Mouse (Mus musculus): ENCODE results near the gene Wwtr1. TPM values are rescaled to one million over a fixed set of nuclear protein-coding genes. Genes with fewer than 3 reads are reported as not detected.

The Wwtr1 gene
- polyA plus RNA-seq, 1 experiment from 2014 or later = 9.9 TPM

DNA sequence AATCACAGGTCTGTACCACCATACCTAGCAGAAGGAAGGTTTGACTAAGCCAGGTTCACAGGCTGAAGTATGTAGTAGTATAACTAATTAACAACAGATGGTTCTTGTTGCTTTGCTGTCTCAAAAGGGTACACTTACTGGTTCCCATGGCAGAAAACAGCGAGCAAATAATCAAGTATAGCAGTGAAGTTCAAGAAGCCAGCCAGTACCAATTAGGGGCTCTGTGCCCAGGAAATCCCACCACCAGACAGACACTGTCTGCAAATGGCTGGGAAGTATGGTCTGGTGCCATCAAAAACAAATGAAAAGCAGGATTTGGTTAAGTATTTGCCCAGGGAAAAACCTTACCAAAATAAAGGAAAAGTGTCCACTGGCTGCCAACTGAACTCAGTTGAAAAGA, 44.9 kb downstream of the Wwtr1 start:
- Histone ChIP-seq H3K9me3 (ENCODE audit: control insufficient read depth, low read length) (no peaks in the 10 kb centered on the region), H3K4me3 (replicated peaks; ENCODE audit: low read length) (no peak overlapping the region), H3K36me3 (ENCODE audit: control insufficient read depth, insufficient read depth) (no peaks in the 10 kb centered on the region), H3K27ac (ENCODE audit: low read length) (no peak overlapping the region), H3K4me1 (replicated peaks; ENCODE audit: control insufficient read depth, insufficient read depth, low read length) (no peaks in the 10 kb centered on the region), H3K4me2 (ENCODE audit: low read length) (no peak overlapping the region), H3K27me3 (replicated peaks; ENCODE audit: control insufficient read depth, insufficient read depth, low read length) (no peaks in the 10 kb centered on the region), H3K9ac (replicated peaks; ENCODE audit: low read depth, low read length) (no peak overlapping the region)
- WGBS = 53% methylated on average over 1 of the region's 1 CpGs
- peak; percentile 69 for ATAC-seq

DNA sequence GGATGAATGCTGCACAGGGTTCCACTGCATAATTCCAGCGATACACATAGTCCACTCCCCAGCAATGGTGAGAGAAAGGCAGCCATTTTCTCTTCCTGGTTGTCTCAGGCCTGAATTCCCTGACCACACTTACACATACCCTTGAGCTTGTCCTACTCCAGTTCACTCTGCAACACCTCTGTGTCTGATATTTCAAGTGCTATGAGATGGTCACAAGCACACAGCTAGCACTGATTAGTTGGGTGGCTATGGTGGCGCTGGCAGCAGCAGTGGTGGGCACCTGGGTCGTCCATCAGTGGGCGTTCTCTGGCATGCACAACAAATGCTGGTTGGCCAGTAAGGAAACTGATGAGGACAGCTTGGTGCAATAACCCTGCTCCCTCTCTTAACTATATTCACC, 45.5 kb downstream of the Wwtr1 start:
- Histone ChIP-seq H3K4me2 (ENCODE audit: low read length) (no peak overlapping the region), H3K36me3 (ENCODE audit: control insufficient read depth, insufficient read depth) (no peaks in the 10 kb centered on the region), H3K9ac (replicated peaks; ENCODE audit: low read depth, low read length) (no peak overlapping the region), H3K4me3 (replicated peaks; ENCODE audit: low read length) (no peak overlapping the region), H3K27me3 (replicated peaks; ENCODE audit: control insufficient read depth, insufficient read depth, low read length) (no peaks in the 10 kb centered on the region), H3K9me3 (ENCODE audit: control insufficient read depth, low read length) (no peaks in the 10 kb centered on the region), H3K4me1 (replicated peaks; ENCODE audit: control insufficient read depth, insufficient read depth, low read length) (no peaks in the 10 kb centered on the region), H3K27ac (ENCODE audit: low read length) (no peak overlapping the region)
- no peak for ATAC-seq
- 87% methylated on average over 4 of the region's 4 CpGs for WGBS

DNA sequence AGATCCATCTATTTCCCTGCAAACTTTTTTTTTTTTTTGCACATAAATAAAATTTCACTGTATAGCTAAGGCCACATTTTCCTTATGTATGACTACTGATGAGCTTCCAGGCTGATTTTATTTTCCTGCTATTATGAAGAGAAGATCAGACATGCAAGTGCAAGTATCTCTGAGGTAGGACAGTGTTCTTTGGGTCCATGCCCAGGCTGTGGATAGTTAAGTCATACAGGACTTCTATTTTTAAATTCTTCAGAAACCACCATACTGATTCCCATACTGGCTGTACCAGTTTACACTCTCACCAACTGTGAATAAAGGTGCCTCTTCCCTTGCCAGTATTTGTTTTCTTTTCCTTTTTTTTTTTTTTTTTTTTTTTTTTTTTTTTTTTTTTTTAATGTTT, 48.6 kb downstream of the Wwtr1 start:
- Histone ChIP-seq H3K4me2 (ENCODE audit: low read length) (no peak overlapping the region), H3K27me3 (replicated peaks; ENCODE audit: control insufficient read depth, insufficient read depth, low read length) (no peaks in the 10 kb centered on the region)
- no peak for ATAC-seq

DNA sequence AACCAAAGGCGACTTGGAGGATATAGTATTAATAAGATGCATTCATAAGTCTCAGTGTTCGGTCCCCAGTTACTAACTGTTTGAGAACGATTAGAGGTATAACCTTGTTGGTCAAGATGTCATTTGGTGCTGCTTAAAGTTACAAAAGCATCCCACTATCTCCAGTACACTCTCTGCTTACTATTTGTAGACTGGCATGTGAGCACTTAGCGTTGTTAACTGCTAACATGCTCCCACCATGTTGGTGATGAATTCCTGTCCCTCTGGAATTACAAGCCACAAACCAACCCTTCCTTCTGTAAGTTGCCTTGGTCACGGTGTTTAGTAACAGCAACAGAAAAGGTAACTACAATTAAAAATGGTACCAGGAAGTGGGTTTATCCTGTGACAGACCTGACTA, 52.6 kb downstream of the Wwtr1 start:
- no peaks in the 10 kb centered on the region for H3K36me3 ChIP-seq (ENCODE audit: control insufficient read depth, insufficient read depth)
- no peak for ATAC-seq

More for the DNA sequence above, 48.6 kb downstream of the Wwtr1 start:
- no peaks in the 10 kb centered on the region for H3K4me1 ChIP-seq (replicated peaks; ENCODE audit: control insufficient read depth, insufficient read depth, low read length)
- no peaks in the 10 kb centered on the region for H3K9me3 ChIP-seq (ENCODE audit: control insufficient read depth, low read length)
- no peaks in the 10 kb centered on the region for H3K36me3 ChIP-seq (ENCODE audit: control insufficient read depth, insufficient read depth)
- H3K27ac ChIP-seq (ENCODE audit: low read length) = no peak overlapping the region
- H3K9ac ChIP-seq (replicated peaks; ENCODE audit: low read depth, low read length) = no peak overlapping the region
- H3K4me3 ChIP-seq (replicated peaks; ENCODE audit: low read length) = no peak overlapping the region

DNA sequence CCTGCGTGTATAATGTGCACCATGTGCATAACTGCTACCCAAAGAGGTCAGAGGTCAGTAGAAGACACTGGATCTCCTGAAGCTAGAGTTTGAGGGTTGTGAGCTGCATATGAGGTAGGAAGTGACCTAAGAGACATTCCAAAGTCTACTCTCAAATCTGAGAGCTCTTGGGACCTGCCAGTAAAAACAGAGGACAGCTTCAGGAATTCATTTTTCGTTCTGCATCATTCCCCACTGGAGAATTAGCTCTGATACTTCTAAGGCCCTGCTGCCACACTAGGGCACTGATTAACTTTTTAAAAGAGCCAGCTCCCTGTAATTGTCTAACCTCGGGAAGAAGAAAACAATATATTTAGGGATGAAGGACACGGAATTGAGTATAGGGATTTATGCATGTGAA, 53.8 kb downstream of the Wwtr1 start:
- 90% methylated on average over 4 of the region's 4 CpGs for WGBS
- ATAC-seq = no peak

More for the DNA sequence above, 52.6 kb downstream of the Wwtr1 start:
- no peak overlapping the region for H3K4me2 ChIP-seq (ENCODE audit: low read length)
- H3K4me1 ChIP-seq (replicated peaks; ENCODE audit: control insufficient read depth, insufficient read depth, low read length) = no peaks in the 10 kb centered on the region
- WGBS = 97% methylated on average over 5 of the region's 5 CpGs
- H3K27me3 ChIP-seq (replicated peaks; ENCODE audit: control insufficient read depth, insufficient read depth, low read length) = no peaks in the 10 kb centered on the region
- no peak overlapping the region for H3K9ac ChIP-seq (replicated peaks; ENCODE audit: low read depth, low read length)
- H3K27ac ChIP-seq (ENCODE audit: low read length) = no peak overlapping the region
- H3K9me3 ChIP-seq (ENCODE audit: control insufficient read depth, low read length) = no peaks in the 10 kb centered on the region
- H3K4me3 ChIP-seq (replicated peaks; ENCODE audit: low read length) = no peak overlapping the region

DNA sequence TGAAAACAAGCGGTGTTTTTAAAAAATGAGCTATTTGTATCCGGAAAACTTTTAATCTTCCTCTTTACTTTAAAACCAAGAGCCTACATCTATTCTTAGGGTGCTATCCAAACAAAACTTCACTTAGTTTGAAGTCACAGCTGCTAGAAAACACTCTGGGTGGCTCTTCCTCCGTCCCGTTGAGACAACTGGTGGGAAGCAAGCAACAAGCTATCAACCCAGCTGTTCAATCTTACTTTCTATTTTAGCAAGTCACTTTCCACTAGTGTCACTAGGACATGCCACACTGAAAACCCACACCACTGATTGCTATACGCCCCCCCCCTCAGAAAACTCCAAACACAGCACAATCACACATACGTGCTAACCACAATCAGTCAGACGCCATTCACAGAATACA, 55.7 kb downstream of the Wwtr1 start:
- WGBS = 95% methylated on average over 7 of the region's 7 CpGs

More for the DNA sequence above, 53.8 kb downstream of the Wwtr1 start:
- Histone ChIP-seq H3K4me2 (ENCODE audit: low read length) (no peak overlapping the region), H3K36me3 (ENCODE audit: control insufficient read depth, insufficient read depth) (no peaks in the 10 kb centered on the region), H3K9ac (replicated peaks; ENCODE audit: low read depth, low read length) (no peak overlapping the region), H3K4me1 (replicated peaks; ENCODE audit: control insufficient read depth, insufficient read depth, low read length) (no peaks in the 10 kb centered on the region), H3K27ac (ENCODE audit: low read length) (no peak overlapping the region), H3K27me3 (replicated peaks; ENCODE audit: control insufficient read depth, insufficient read depth, low read length) (no peaks in the 10 kb centered on the region), H3K4me3 (replicated peaks; ENCODE audit: low read length) (no peak overlapping the region), H3K9me3 (ENCODE audit: control insufficient read depth, low read length) (no peaks in the 10 kb centered on the region)

DNA sequence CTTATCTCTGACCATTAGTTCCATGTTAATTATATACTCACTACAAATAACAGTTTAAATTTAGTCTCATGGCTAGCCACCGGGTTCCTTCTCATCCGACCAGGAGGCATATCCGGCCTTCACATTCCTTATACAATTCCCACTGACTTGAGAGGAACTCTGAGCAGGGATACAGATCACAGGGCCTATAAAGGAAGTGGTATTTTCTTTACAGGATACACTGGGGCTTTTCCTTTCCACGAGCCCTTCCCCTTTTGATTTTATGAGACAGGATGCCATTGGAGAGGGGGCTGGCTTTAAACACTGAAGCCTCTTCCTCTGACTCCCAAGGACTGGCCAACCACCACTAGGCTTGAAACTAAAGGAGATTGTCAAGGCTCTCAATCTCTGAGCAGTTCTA, 59.6 kb downstream of the Wwtr1 start:
- ATAC-seq = no peak

More for the DNA sequence above, 55.7 kb downstream of the Wwtr1 start:
- Histone ChIP-seq H3K4me3 (replicated peaks; ENCODE audit: low read length) (no peak overlapping the region), H3K4me1 (replicated peaks; ENCODE audit: control insufficient read depth, insufficient read depth, low read length) (no peaks in the 10 kb centered on the region), H3K9me3 (ENCODE audit: control insufficient read depth, low read length) (no peaks in the 10 kb centered on the region), H3K36me3 (ENCODE audit: control insufficient read depth, insufficient read depth) (no peaks in the 10 kb centered on the region), H3K27me3 (replicated peaks; ENCODE audit: control insufficient read depth, insufficient read depth, low read length) (no peaks in the 10 kb centered on the region), H3K4me2 (ENCODE audit: low read length) (no peak overlapping the region), H3K9ac (replicated peaks; ENCODE audit: low read depth, low read length) (no peak overlapping the region), H3K27ac (ENCODE audit: low read length) (no peak overlapping the region)
- ATAC-seq = no peak

DNA sequence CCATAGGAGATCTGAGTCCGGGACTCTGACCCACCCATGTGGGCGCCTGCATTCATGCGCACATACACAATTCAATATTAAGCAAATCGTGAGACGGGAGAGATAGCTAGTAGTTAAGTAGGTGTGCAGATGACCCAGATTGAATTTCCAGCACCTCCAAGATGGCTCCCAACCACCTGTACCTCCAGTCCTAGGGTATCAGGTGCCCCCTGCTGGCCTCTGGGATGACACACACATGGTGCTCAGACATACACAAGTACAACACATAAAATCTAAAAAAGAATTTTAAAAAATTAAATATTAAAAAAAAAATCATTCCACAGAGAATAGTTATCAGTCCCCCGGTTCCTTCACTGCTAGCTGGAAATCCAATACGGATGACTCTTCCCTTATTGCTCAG, 60.7 kb downstream of the Wwtr1 start:
- Histone ChIP-seq H3K9me3 (ENCODE audit: control insufficient read depth, low read length) (no peaks in the 10 kb centered on the region), H3K36me3 (ENCODE audit: control insufficient read depth, insufficient read depth) (no peaks in the 10 kb centered on the region), H3K9ac (replicated peaks; ENCODE audit: low read depth, low read length) (no peak overlapping the region), H3K27ac (ENCODE audit: low read length) (no peak overlapping the region), H3K4me1 (replicated peaks; ENCODE audit: control insufficient read depth, insufficient read depth, low read length) (peaks cover 5% of the 10 kb centered on the region), H3K4me3 (replicated peaks; ENCODE audit: low read length) (no peak overlapping the region), H3K27me3 (replicated peaks; ENCODE audit: control insufficient read depth, insufficient read depth, low read length) (no peaks in the 10 kb centered on the region), H3K4me2 (ENCODE audit: low read length) (no peak overlapping the region)
- 97% methylated on average over 7 of the region's 7 CpGs for WGBS
- no peak for ATAC-seq

More for the DNA sequence above, 59.6 kb downstream of the Wwtr1 start:
- 79% methylated on average over 4 of the region's 4 CpGs for WGBS
- no peaks in the 10 kb centered on the region for H3K36me3 ChIP-seq (ENCODE audit: control insufficient read depth, insufficient read depth)
- no peaks in the 10 kb centered on the region for H3K9me3 ChIP-seq (ENCODE audit: control insufficient read depth, low read length)
- H3K27me3 ChIP-seq (replicated peaks; ENCODE audit: control insufficient read depth, insufficient read depth, low read length) = no peaks in the 10 kb centered on the region
- H3K27ac ChIP-seq (ENCODE audit: low read length) = no peak overlapping the region
- no peak overlapping the region for H3K9ac ChIP-seq (replicated peaks; ENCODE audit: low read depth, low read length)
- no peak overlapping the region for H3K4me2 ChIP-seq (ENCODE audit: low read length)
- peaks cover 5% of the 10 kb centered on the region for H3K4me1 ChIP-seq (replicated peaks; ENCODE audit: control insufficient read depth, insufficient read depth, low read length)
- H3K4me3 ChIP-seq (replicated peaks; ENCODE audit: low read length) = no peak overlapping the region

DNA sequence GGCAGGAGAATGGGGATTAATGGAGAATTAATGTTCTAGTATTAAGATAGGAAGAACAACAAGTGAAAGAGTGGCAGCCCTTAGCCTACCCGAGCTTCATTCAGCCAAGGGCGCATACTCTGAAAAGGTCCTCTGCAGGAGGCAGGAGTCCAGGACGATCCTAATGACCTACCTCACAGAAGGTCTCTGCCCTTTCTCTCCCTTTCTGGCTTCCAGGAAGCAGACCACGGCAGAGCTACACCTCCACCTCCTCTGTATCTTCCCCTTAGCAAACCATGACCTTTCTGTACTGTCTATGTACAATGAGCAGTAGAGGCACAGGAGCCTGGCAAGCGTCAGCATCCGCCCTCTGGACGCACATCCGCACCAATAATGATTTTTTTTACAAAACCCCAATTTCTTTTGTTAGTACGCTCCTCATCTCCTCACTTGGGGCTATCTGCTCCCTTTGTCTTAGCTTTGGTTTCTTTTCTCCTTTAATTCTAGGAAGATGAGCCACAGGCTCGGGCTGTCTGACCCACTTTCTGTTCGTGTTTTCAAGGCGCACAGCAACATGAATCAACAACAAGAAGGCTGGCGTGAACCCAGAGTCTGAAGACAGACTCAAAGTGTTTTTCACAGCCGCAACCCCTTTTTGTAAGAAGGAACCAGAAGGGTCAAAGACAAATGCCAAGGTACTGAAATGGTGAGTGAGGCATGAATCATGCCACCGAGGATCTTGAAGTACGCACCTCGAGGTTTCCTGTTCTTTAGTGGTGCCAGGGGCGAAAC, 63.7 kb downstream of the Wwtr1 start:
- ATAC-seq = no peak
- no peak overlapping the region for H3K27ac ChIP-seq (ENCODE audit: low read length)
- H3K4me1 ChIP-seq (replicated peaks; ENCODE audit: control insufficient read depth, insufficient read depth, low read length) = peaks cover 5% of the 10 kb centered on the region
- peak overlapping the region; percentile 20; the same call in 1 of the 2 replicates for H3K4me2 ChIP-seq (ENCODE audit: low read length)
- no peak overlapping the region for H3K4me3 ChIP-seq (replicated peaks; ENCODE audit: low read length)
- H3K36me3 ChIP-seq (ENCODE audit: control insufficient read depth, insufficient read depth) = no peaks in the 10 kb centered on the region
- H3K9me3 ChIP-seq (ENCODE audit: control insufficient read depth, low read length) = no peaks in the 10 kb centered on the region
- H3K27me3 ChIP-seq (replicated peaks; ENCODE audit: control insufficient read depth, insufficient read depth, low read length) = no peaks in the 10 kb centered on the region
- 0 out of 2 replicates have a peak overlapping the region, but pooled peaks have one; percentile 17 for H3K9ac ChIP-seq (replicated peaks; ENCODE audit: low read depth, low read length)
- WGBS = 52% methylated on average over 18 of the region's 18 CpGs

All from forebrain, embryonic 16.5 days (tissue).